Mouse (Mus musculus) mature B cell (primary cell): ENCODE measurements around the gene Bptf.
"Not testable (repeated sequence)": the region's sequence is repeated elsewhere in the genome, so short reads cannot be mapped to it uniquely, and the experiment has no call there.

Source experiments
- in situ Hi-C: fragments of 300-500 bp; cut with MboI; formaldehyde crosslinking; loops from 2 replicates; pipeline ENCODE4 v1.14.3; 2019

The Bptf gene

GRCm38 (mm10) chr11:106985979-106986604 is 145.8 kb downstream of the Bptf start:
- in situ Hi-C loops = not testable (repeated sequence)
